Mouse (Mus musculus): ENCODE data around the gene Clcn5. TPM values are rescaled to one million over a fixed set of nuclear protein-coding genes. Genes with fewer than 3 reads are reported as not detected.

Clcn5 gene
- 10.0 and 13.0 TPM in 2 replicates for polyA plus RNA-seq (2015; fragmentation: Nextera tagmentation; extraction: Ambion mirVana)

GRCm38 (mm10) chrX:7319089-7319721 is at the start of gene Clcn5:
Clcn5 (minus strand) TSS chrX:7319358.

MicroRNA genes within 50 kb of the gene (microRNA counts, 519-probe panel; counts per million panel counts)
- microRNA mmu-miR-188-3p (296 counts per million, percentile 58 among the panel's probes with 10 or more counts), microRNA mmu-miR-188-5p (296 counts per million, percentile 58 among the panel's probes with 10 or more counts), microRNA mmu-miR-362-3p (3,639 counts per million, percentile 76 among the panel's probes with 10 or more counts), microRNA mmu-miR-362-5p (2,938 counts per million, percentile 71 among the panel's probes with 10 or more counts), microRNA mmu-miR-500 (1,644 counts per million, percentile 62 among the panel's probes with 10 or more counts), microRNA mmu-miR-501-3p (3,302 counts per million, percentile 74 among the panel's probes with 10 or more counts), microRNA mmu-miR-501-5p (2,992 counts per million, percentile 72 among the panel's probes with 10 or more counts), microRNA mmu-miR-532-3p (4,569 counts per million, percentile 83 among the panel's probes with 10 or more counts), microRNA mmu-miR-532-5p (5,431 counts per million, percentile 89 among the panel's probes with 10 or more counts)

Small RNAs within 50 kb of the gene (microRNA-seq; reads per million reads assigned to microRNA genes)
- 2,377 to 2,955 reads per million in 2 experiments for gene Mir188
- gene Mir362: 162 to 272 reads per million in 2 experiments
- 1,211 to 1,535 reads per million in 2 experiments for gene Mir500
- gene Mir501: 1,515 to 2,132 reads per million in 2 experiments
- 4,458 to 6,208 reads per million in 2 experiments for gene Mir532

Other genes starting within 250 kb of the Clcn5 start
- gene Usp27x, start 56.5 kb upstream of the Clcn5 start, polyA plus RNA-seq (2015; fragmentation: Nextera tagmentation; extraction: Ambion mirVana): 0.27 and 0.28 TPM in 2 replicates

Measured in skeletal muscle tissue, postnatal 0 days (tissue).